Mouse (Mus musculus): ENCODE results near the gene Mael. TPM values are rescaled to one million over a fixed set of nuclear protein-coding genes. Genes with fewer than 3 reads are reported as not detected.

Gene Mael
- polyA plus RNA-seq, 2 experiments: 0.04 TPM; not detected in 1

DNA sequence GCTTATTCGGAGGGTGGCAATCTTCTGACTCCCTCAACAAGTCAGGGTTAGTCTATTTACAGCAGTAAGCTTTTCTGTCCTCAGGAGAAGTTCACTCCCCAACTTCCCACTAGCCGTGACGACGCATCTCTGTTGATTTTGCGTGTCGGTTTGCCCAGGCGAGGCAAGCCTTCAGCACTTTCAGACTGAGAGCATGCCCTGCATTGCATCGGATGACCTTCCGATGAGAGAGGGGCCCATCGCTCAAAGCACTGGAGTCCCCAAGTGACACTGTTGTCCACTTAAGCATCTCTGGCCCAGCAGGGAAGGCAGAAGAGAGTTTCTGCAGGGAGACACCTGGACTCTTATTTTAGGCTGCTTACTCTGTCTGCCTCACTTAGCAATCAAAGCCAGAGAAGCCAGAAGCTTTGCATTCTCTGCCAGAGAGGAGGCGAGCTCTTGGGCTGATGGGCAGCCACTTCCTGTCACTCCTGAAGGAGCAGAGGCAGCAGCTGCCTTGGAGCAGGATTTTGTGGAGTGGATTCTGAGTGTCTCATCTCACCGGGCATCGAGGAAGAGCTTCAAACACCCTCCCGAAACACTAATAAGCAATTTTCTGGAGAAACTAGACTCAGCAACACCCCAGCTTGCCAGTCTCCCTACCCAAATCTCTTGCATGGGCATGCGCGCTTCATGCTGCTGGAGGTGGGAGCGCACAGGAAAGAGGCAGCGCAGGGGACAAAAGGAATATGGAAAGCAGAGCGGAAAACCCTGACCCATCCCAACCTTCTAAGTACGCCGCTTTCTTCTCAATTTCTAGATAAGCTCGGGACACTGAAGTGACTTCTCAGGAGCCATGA is 53.9 kb downstream of the Mael start:
- Histone ChIP-seq H3K9ac (ENCODE audit: low read depth, low read length, severe bottlenecking) (no peak overlapping the region), H3K36me3 (ENCODE audit: control insufficient read depth, insufficient read depth, low read length) (no peaks in the 10 kb centered on the region), H3K27me3 (ENCODE audit: control insufficient read depth, insufficient read depth, low read length) (no peaks in the 10 kb centered on the region), H3K4me3 (replicated peaks; ENCODE audit: low read length) (no peak overlapping the region), H3K9me3 (ENCODE audit: control insufficient read depth, low read length) (no peaks in the 10 kb centered on the region), H3K4me2 (replicated peaks; ENCODE audit: low read depth, low read length, severe bottlenecking) (no peak overlapping the region), H3K27ac (replicated peaks; ENCODE audit: low read depth, low read length) (no peak overlapping the region), H3K4me1 (ENCODE audit: control insufficient read depth, insufficient read depth, low read length) (peaks cover 4% of the 10 kb centered on the region; the same call in 1 of the 2 replicates)
- ATAC-seq (ENCODE audit: low FRiP score, low read depth): no peak
- TF ChIP-seq POLR2A (IDR thresholded peaks at IDR 0.05; ENCODE audit: borderline replicate concordance, extremely low read depth, insufficient read depth, insufficient read length): no peak
- no peak for DNase-seq (ENCODE audit: low spot score)
- WGBS: 85% methylated on average over 22 of the region's 22 CpGs

DNA sequence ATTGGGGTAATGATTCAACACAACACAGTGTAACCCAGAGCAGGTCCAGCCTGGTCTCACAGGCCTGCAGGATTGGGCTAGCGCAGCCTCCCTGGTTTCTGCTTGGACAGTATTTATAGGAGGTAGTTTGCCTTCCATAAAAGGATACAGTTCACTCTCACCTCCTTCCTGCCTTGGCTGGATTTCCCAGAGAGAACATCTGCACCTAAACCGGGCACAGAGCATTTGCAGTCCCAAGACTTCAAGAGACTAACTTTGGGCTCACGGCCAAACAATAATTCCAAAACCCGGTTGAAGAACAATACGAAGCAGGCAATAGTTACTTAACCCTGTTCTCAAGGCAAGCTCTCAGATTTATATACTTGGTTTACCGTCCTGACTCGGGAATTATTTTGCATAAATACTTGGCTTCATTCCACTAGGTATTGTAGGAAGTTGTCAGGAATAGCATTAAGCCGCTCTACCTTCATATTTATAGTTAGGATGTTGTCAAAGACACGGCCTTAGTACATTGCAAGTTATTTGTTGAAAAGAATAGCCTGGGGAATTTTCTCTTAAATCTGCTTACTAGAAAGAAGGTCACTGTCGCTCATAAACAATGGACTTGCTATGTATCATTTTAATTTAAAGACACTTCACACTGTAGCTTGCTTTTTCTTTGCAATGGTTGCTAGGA is 55.5 kb downstream of the Mael start:
- WGBS: 37% methylated on average over 10 of the region's 10 CpGs
- DNase-seq (ENCODE audit: low spot score): peak; percentile 35

DNA sequence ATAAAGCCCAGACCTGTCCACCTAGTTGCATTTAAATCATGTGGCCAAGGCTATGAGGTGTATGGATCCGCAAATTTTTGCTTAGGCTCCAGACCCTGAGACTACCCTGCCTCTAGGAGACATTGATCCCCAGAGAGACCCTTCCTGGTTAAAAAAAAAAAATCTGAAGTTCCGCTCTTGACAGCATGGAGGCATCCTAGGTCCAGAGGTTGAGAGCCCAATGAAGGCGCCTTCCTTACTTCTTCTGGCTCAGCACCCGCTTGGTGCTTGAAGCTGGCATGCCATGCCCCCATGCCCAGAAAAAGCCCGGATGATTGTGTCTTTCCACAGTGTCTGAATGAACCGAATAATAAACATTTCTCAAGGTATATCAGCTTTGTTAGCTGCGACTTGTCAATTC is 57.0 kb downstream of the Mael start:
- no peak overlapping the region for H3K4me3 ChIP-seq (replicated peaks; ENCODE audit: low read length)
- no peak overlapping the region for H3K9ac ChIP-seq (ENCODE audit: low read depth, low read length, severe bottlenecking)
- DNase-seq (ENCODE audit: low spot score) (no peak), ATAC-seq (ENCODE audit: low FRiP score, low read depth) (no peak)
- TF ChIP-seq POLR2A (IDR thresholded peaks at IDR 0.05; ENCODE audit: borderline replicate concordance, extremely low read depth, insufficient read depth, insufficient read length): no peak
- H3K36me3 ChIP-seq (ENCODE audit: control insufficient read depth, insufficient read depth, low read length): no peaks in the 10 kb centered on the region
- H3K4me1 ChIP-seq (ENCODE audit: control insufficient read depth, insufficient read depth, low read length): peaks cover 4% of the 10 kb centered on the region; the same call in 1 of the 2 replicates
- H3K27ac ChIP-seq (replicated peaks; ENCODE audit: low read depth, low read length): no peak overlapping the region
- WGBS: 85% methylated on average over 7 of the region's 7 CpGs
- no peak overlapping the region for H3K4me2 ChIP-seq (replicated peaks; ENCODE audit: low read depth, low read length, severe bottlenecking)
- no peaks in the 10 kb centered on the region for H3K27me3 ChIP-seq (ENCODE audit: control insufficient read depth, insufficient read depth, low read length)
- H3K9me3 ChIP-seq (ENCODE audit: control insufficient read depth, low read length): no peaks in the 10 kb centered on the region

More for the DNA sequence above, 55.5 kb downstream of the Mael start:
- H3K27me3 ChIP-seq (ENCODE audit: control insufficient read depth, insufficient read depth, low read length): no peaks in the 10 kb centered on the region
- H3K4me3 ChIP-seq (replicated peaks; ENCODE audit: low read length): no peak overlapping the region
- H3K9me3 ChIP-seq (ENCODE audit: control insufficient read depth, low read length): no peaks in the 10 kb centered on the region
- H3K4me2 ChIP-seq (replicated peaks; ENCODE audit: low read depth, low read length, severe bottlenecking): no peak overlapping the region
- H3K27ac ChIP-seq (replicated peaks; ENCODE audit: low read depth, low read length): no peak overlapping the region
- no peak overlapping the region for H3K9ac ChIP-seq (ENCODE audit: low read depth, low read length, severe bottlenecking)
- no peaks in the 10 kb centered on the region for H3K36me3 ChIP-seq (ENCODE audit: control insufficient read depth, insufficient read depth, low read length)
- 0 out of 2 replicates have a peak, but pooled peaks have one; percentile 60 for ATAC-seq (ENCODE audit: low FRiP score, low read depth)
- H3K4me1 ChIP-seq (ENCODE audit: control insufficient read depth, insufficient read depth, low read length): peaks cover 4% of the 10 kb centered on the region; the same call in 1 of the 2 replicates
- no peak for TF ChIP-seq POLR2A (IDR thresholded peaks at IDR 0.05; ENCODE audit: borderline replicate concordance, extremely low read depth, insufficient read depth, insufficient read length)

DNA sequence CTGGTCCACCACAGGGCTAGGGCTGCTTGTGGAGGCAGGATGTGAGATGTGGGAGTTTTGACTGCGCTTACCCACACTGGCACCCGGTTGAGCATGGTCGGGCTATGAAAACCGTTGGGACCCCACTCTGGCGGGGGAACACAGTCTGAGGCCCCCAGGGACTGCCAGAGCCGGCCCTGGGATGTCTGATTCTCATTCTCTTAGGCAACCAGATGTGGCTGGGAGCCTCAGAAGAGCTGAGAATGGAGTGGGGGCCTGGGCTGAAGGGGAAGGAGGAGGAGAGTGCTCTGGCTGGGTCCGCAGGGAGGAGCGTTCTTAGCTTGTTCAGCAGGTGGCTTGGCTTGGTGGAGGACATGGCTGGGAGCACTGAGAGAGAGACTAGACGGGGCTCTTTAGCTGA is 64.9 kb downstream of the Mael start:
- no peak for TF ChIP-seq POLR2A (IDR thresholded peaks at IDR 0.05; ENCODE audit: borderline replicate concordance, extremely low read depth, insufficient read depth, insufficient read length)
- H3K4me1 ChIP-seq (ENCODE audit: control insufficient read depth, insufficient read depth, low read length): no peaks in the 10 kb centered on the region
- DNase-seq (ENCODE audit: low spot score) (no peak), ATAC-seq (ENCODE audit: low FRiP score, low read depth) (no peak)
- WGBS: 37% methylated on average over 9 of the region's 9 CpGs
- H3K36me3 ChIP-seq (ENCODE audit: control insufficient read depth, insufficient read depth, low read length): no peaks in the 10 kb centered on the region
- no peaks in the 10 kb centered on the region for H3K27me3 ChIP-seq (ENCODE audit: control insufficient read depth, insufficient read depth, low read length)
- no peaks in the 10 kb centered on the region for H3K9me3 ChIP-seq (ENCODE audit: control insufficient read depth, low read length)
- H3K27ac ChIP-seq (replicated peaks; ENCODE audit: low read depth, low read length): no peak overlapping the region
- no peak overlapping the region for H3K4me3 ChIP-seq (replicated peaks; ENCODE audit: low read length)
- H3K4me2 ChIP-seq (replicated peaks; ENCODE audit: low read depth, low read length, severe bottlenecking): no peak overlapping the region
- H3K9ac ChIP-seq (ENCODE audit: low read depth, low read length, severe bottlenecking): no peak overlapping the region

DNA sequence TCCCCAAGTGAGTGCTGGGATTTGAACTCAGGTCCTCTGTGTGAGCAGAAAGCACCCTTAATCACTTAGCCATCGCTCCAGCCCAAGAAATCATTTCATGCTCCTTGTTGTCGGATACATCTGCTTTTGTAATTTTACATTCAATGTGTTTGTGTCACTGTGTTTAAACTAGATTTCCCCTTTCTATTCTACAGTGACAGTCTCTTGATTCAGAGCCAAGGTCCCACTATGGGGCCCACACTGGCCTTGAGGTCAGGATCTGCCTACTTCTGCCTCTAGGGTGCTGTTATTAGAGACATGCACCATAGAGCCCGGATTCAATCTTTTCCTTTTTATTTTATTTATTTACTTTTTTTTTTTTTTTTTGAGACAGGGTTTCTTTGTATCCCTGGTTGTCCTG is 65.6 kb downstream of the Mael start:
- H3K4me2 ChIP-seq (replicated peaks; ENCODE audit: low read depth, low read length, severe bottlenecking): no peak overlapping the region
- no peak for TF ChIP-seq POLR2A (IDR thresholded peaks at IDR 0.05; ENCODE audit: borderline replicate concordance, extremely low read depth, insufficient read depth, insufficient read length)
- H3K4me3 ChIP-seq (replicated peaks; ENCODE audit: low read length): no peak overlapping the region
- no peak overlapping the region for H3K27ac ChIP-seq (replicated peaks; ENCODE audit: low read depth, low read length)
- ATAC-seq (ENCODE audit: low FRiP score, low read depth) (no peak), DNase-seq (ENCODE audit: low spot score) (no peak)
- H3K9ac ChIP-seq (ENCODE audit: low read depth, low read length, severe bottlenecking): no peak overlapping the region
- WGBS: 79% methylated on average over 3 of the region's 3 CpGs
- H3K36me3 ChIP-seq (ENCODE audit: control insufficient read depth, insufficient read depth, low read length): no peaks in the 10 kb centered on the region
- no peaks in the 10 kb centered on the region for H3K4me1 ChIP-seq (ENCODE audit: control insufficient read depth, insufficient read depth, low read length)
- no peaks in the 10 kb centered on the region for H3K9me3 ChIP-seq (ENCODE audit: control insufficient read depth, low read length)
- H3K27me3 ChIP-seq (ENCODE audit: control insufficient read depth, insufficient read depth, low read length): no peaks in the 10 kb centered on the region
